Mouse (Mus musculus): ENCODE measurements at regions not wholly inside any gene's neighbourhood (a gene's known extent, or its start where the extent isn't known, plus 50 kb on each side); places are given as distances from the start of the nearest gene placed in this dataset.

- no peak for DNase-seq (ENCODE audit: low read depth)
These were observed 936.8 kb upstream of the Lcorl start for GRCm38 (mm10) chr5:46794028-46794705.

DNA sequence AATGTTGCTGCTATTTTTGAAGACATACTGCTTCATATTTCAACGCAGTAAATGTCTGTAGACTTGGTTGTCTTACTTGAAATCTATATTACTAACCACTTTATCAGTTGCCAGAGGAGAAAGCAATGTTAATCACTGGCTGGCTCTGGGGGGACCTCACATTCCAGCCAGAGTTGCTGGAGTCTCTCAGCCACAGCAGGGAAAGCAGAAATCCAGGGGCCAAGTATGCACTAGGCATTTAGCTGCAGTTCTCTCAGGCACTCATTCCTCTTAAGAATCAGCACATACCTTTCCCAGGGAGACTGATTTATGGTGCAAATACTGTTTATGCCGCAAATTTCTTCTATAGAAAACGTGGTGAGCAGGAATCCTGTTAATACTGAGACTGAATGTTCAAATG, 933.6 kb upstream of the Lcorl start:
- DNase-seq (ENCODE audit: low read depth) = no peak

- no peak for DNase-seq (ENCODE audit: low read depth)
These were observed 933.1 kb upstream of the Lcorl start for GRCm38 (mm10) chr5:46790536-46790935.

DNA sequence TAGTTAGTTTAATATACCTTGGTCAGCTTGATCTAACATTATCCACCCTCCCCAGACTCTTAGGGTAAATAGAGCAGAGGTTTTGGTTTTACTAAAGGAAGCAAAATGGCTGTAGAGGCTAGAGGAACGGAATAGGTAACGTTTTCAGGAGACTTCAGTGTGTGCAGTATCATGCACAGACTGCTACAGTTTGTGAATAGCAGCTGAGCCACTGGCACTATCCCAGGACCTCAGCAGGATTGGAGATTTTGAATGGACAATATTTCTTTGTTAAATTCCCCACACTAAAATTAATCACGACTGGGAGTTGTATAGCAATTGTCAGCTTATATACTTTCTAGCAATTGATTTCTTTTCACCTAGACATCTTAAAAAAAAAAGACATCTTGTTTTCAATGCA, 929.7 kb upstream of the Lcorl start:
- no peak for DNase-seq (ENCODE audit: low read depth)

DNA sequence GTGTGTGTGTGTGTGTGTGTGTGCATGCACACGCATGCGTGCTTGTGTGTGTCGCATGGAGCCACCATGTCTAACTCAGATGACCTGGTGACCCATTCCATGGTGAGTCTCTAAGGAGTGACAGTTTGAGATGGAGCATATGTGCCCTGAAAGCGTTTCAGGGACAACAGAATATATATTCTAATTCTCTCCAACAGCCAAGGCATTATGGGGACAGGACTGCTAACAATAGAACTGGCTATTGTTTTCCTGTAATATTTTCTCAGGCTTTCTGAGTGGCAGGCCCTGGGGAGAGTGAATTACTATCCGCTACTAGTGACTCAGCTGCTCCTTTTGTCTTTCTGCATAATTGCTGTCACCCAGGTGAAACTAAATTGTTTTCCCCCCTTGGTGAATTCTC, 898.7 kb upstream of the Lcorl start:
- DNase-seq (ENCODE audit: low read depth) = no peak

- DNase-seq (ENCODE audit: low read depth) = no peak
These were observed 882.7 kb upstream of the Lcorl start for GRCm38 (mm10) chr5:46740034-46740582.

DNA sequence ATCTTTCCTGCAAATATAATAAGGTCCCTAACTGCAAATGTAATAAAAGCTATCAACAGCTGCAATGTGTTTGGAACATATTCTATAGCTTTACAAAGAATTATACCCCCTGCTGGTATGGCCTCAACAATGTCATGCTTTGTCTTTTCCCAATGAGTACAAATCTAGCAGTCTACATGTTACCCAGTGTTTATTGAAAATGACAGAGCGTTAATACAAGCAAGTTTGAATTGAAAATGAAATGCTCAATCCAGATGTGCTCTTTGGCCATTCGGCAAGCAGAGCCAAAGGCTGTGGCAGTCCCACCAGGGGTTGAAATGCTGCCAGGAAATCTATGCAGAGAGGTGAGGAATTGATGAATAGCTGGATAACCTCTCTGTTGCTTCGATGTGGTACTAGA, 875.1 kb upstream of the Lcorl start:
- DNase-seq (ENCODE audit: low read depth) = no peak

DNA sequence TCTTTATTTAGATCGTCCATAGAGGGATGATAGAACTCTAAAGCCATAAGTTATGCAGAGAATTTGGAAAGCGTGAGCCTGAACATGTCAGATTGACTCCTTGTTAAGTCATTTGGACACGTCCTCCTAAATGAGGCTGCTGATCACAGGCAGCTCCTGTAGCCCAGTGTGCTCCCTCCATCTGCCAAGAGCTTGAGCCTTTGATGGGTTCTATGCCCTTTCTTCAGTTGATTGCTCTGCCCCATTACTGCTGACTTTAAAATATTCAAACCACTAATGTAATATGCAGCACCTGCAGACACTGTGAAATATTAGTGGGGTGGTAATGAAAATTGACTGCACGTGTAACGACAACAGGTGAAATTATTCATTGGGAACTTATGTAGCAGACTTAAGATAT, 874.6 kb upstream of the Lcorl start:
- DNase-seq (ENCODE audit: low read depth) = no peak

DNA sequence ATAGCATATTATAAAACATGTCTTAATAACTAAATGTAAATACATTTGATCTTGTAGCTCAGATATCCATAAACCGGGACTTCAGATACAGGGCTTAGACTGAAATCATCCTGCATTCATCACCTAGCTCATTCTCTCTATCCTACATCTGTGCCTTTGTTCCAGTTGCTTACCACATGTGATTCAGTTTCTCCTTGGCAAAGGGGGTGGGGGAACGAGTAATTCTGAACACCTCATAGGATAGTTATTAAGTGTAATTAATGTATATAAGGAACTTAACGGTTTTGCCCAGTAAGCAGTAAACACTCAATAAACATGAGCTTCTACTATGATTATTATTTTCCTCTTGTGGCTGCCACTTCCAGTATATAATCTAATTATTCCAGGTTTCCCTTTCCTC, 873.9 kb upstream of the Lcorl start:
- DNase-seq (ENCODE audit: low read depth) = no peak

GRCm38 (mm10) chr5:46709596-46709995, 852.2 kb upstream of the Lcorl start:
- DNase-seq (ENCODE audit: low read depth) = no peak

GRCm38 (mm10) chr5:46707845-46708244, 850.4 kb upstream of the Lcorl start:
- no peak for DNase-seq (ENCODE audit: low read depth)

DNA sequence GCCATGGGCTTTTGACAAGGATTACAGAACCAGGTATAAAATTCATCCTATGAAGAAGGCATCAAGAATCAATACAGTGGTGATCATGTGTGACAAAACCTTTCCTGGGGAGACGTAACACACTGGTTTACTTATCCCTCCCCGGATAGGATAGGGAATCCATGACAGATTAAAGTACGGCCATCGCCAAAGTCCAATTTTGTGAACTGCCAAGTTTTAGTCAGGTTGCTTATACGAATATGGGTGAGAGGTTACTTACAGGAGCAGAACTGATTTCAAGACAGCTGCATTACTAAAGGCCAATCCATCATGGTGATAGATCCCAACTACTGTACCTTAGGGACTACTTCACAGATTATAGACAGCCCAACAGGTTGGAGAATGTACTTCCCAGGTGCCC, 849.6 kb upstream of the Lcorl start:
- no peak for DNase-seq (ENCODE audit: low read depth)

DNA sequence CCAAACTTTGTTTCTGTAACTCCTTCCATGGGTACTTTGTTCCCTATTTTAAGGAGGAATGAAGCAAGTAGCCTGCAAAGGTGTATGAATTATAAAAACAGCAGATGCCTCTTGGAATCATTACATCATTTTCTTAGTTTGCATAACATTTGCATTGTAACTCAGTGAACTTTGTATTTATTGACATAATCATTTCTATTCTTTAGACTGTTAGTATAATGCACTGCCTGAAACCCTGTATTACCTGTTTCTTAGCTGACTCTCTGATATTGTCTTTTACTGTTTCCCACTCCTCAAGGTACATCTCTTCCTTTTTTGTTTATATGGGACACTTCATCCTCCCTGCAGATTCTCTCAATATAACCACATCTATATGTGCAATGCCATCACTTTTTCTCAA, 820.6 kb upstream of the Lcorl start:
- no peak for DNase-seq (ENCODE audit: low read depth)

GRCm38 (mm10) chr5:46674810-46675502, 817.5 kb upstream of the Lcorl start:
- DNase-seq (ENCODE audit: low read depth) = no peak

DNA sequence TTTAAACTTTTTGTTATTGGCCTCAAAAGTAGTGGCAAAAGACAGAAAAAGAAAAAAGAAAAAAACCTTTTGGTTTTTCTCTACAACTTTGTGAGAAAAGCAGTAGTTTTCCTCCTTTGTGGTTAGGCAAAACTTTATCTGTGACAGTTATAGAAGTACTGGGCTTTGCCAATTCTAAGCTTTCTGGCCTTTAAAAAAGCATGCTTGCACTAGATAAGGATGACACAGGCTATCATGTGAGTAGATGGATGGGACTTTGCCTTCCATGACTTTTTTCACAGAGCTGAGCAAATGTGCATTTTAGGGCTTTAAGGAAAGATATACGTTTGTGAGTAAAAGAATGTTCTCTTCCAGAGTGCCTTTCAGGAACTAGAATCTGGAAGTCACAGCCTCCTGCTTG, 816.0 kb upstream of the Lcorl start:
- no peak for DNase-seq (ENCODE audit: low read depth)

- no peak for DNase-seq (ENCODE audit: low read depth)
These were observed 813.1 kb upstream of the Lcorl start for GRCm38 (mm10) chr5:46670484-46670883.

DNA sequence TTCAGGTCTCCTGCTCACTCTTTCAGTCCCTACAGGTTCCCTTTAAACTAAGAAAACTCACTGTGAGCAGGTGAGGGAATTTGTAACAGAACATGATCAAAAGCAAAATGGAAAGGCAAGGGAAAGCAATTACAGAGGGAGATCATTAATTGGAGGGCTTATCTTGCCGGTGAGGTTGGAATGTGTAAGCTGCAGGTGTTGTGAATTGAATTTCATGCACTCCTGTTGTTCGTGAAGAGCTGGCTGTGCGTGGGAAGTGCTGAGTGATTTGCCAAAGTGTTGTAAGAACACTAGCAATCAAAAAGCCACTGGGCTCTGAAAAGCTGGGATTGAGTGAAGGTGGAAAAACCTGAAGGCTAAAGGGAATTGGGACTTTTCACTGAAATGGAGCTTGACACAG, 808.8 kb upstream of the Lcorl start:
- DNase-seq (ENCODE audit: low read depth) = no peak

GRCm38 (mm10) chr5:46657065-46657464, 799.6 kb upstream of the Lcorl start:
- DNase-seq (ENCODE audit: low read depth) = no peak

GRCm38 (mm10) chr5:46654189-46654588, 796.8 kb upstream of the Lcorl start:
- DNase-seq (ENCODE audit: low read depth) = no peak

- no peak for DNase-seq (ENCODE audit: low read depth)
These were observed 785.6 kb upstream of the Lcorl start for GRCm38 (mm10) chr5:46643009-46643408.

- DNase-seq (ENCODE audit: low read depth) = no peak
These were observed 777.8 kb upstream of the Lcorl start for GRCm38 (mm10) chr5:46635116-46635668.

All from fibroblast of lung, adult 2 months (primary cell).